Mouse (Mus musculus): ENCODE measurements around the gene Zbtb17. TPM values are rescaled to one million over a fixed set of nuclear protein-coding genes. Genes with fewer than 3 reads are reported as not detected.

The Zbtb17 gene
- polyA plus RNA-seq, 1 experiment = 31.9 TPM

Other genes with a start within 250 kb of the Zbtb17 start
- 0.55 and 2.2 TPM in 2 replicates for gene Rsg1, start 230.7 kb upstream of the Zbtb17 start, polyA plus RNA-seq (2012; rRNA removed)
- gene Arhgef19, start 205.2 kb upstream of the Zbtb17 start, polyA plus RNA-seq (2012; rRNA removed) = 17.8 and 25.2 TPM in 2 replicates
- gene Epha2, start 143.4 kb upstream of the Zbtb17 start, polyA plus RNA-seq (2012; rRNA removed) = 22.6 and 46.0 TPM in 2 replicates
- gene Fam131c, start 76.4 kb upstream of the Zbtb17 start, polyA plus RNA-seq (2012; rRNA removed) = 0.56 and 0.91 TPM in 2 replicates
- not detected in 2 replicates for gene Clcnka, start 45.9 kb upstream of the Zbtb17 start, polyA plus RNA-seq (2012; rRNA removed)
- gene Clcnkb, start 28.6 kb upstream of the Zbtb17 start, polyA plus RNA-seq (2012; rRNA removed) = not detected in 2 replicates
- 10.3 and 11.3 TPM in 2 replicates for gene Hspb7, start 23.9 kb upstream of the Zbtb17 start, polyA plus RNA-seq (2012; rRNA removed)
- 0.12 and 0.55 TPM in 2 replicates for gene Srarp, start 8.5 kb upstream of the Zbtb17 start, polyA plus RNA-seq (2012; rRNA removed)
- gene Spen, start 93.9 kb downstream of the Zbtb17 start, polyA plus RNA-seq (2012; rRNA removed) = 9.1 and 11.6 TPM in 2 replicates
- gene Fblim1, start 161.4 kb downstream of the Zbtb17 start, polyA plus RNA-seq (2012; rRNA removed) = 68.0 and 133 TPM in 2 replicates
- gene Tmem82, start 174.0 kb downstream of the Zbtb17 start, polyA plus RNA-seq (2012; rRNA removed) = 37.3 and 60.7 TPM in 2 replicates
- gene Slc25a34, start 179.2 kb downstream of the Zbtb17 start, polyA plus RNA-seq (2012; rRNA removed) = 7.4 and 16.4 TPM in 2 replicates
- 11.7 and 16.7 TPM in 2 replicates for gene Plekhm2, start 220.2 kb downstream of the Zbtb17 start, polyA plus RNA-seq (2012; rRNA removed)
- 13.5 and 19.5 TPM in 2 replicates for gene Rsc1a1, start 240.9 kb downstream of the Zbtb17 start, polyA plus RNA-seq (2012; rRNA removed)

All from large intestine, adult 2 months (tissue).